Mouse (Mus musculus) lung, embryonic 14.5 days (tissue): ENCODE measurements around the gene Adgre5. TPM values are rescaled to one million over a fixed set of nuclear protein-coding genes. Genes with fewer than 3 reads are reported as not detected.
A peak's percentile ranks its signal among the peaks of the same experiment; 100 is the strongest.

ENCODE experiments used
- ATAC-seq: fragments of 200-750 bp; cut with Nextera tagmentation; 2 replicates; pipeline ENCODE4 v1.8.0; 2017; ENCODE audit warnings: mild to moderate bottlenecking, moderate TSS enrichment, moderate library complexity; ENCODE audit not compliant: insufficient read depth
- DNase-seq: peaks from one replicate; pipeline ENCODE4 v3.0.0-alpha.2; 2015
- H3K27ac ChIP-seq: fragments of 300-500 bp; sonication (generic); 2 replicates; pipeline ENCODE4 v1.5.1; 2014; ENCODE audit warnings: low read depth, mild to moderate bottlenecking, moderate library complexity
- H3K27me3 ChIP-seq: fragments of 300-500 bp; sonication (generic); 2 replicates; pipeline ENCODE4 v1.6.1; 2014; ENCODE audit warnings: low read length, control low read depth; ENCODE audit not compliant: insufficient read depth
- H3K36me3 ChIP-seq: fragments of 300-500 bp; sonication (generic); 2 replicates; pipeline ENCODE4 v1.6.1; 2014; ENCODE audit warnings: control low read depth; ENCODE audit not compliant: insufficient read depth
- H3K4me1 ChIP-seq: fragments of 300-500 bp; sonication (generic); 2 replicates; pipeline ENCODE4 v1.6.1; 2014; ENCODE audit warnings: antibody characterized with exemption, control low read depth; ENCODE audit not compliant: insufficient read depth
- H3K4me2 ChIP-seq: fragments of 300-500 bp; sonication (generic); 2 replicates; pipeline ENCODE4 v1.6.1; 2014; ENCODE audit warnings: mild to moderate bottlenecking
- H3K4me3 ChIP-seq: fragments of 300-500 bp; sonication (generic); 2 replicates; pipeline ENCODE4 v1.5.1; 2014; ENCODE audit warnings: low read depth, low read length
- H3K9ac ChIP-seq: fragments of 300-500 bp; sonication (generic); 2 replicates; pipeline ENCODE4 v1.6.1; 2014
- H3K9me3 ChIP-seq: fragments of 300-500 bp; sonication (generic); 2 replicates; pipeline ENCODE4 v1.6.1; 2016; ENCODE audit warnings: low read depth, low read length, control low read depth
- CTCF ChIP-seq: IDR thresholded peaks from 2 replicates; pipeline ENCODE4 v1.5.1; 2016; ENCODE audit warnings: antibody characterized with exemption, low read depth
- whole genome bisulfite sequencing: fragments of 180-500 bp; shearing (Covaris S2); extraction: QIAGEN DNeasy Blood & Tissue Kit; methylation state at CpG from one replicate; pipeline ENCODE4 v1.1.7; 2014; 5-methylcytosine and 5-hydroxymethylcytosine counted together
- polyA plus RNA-seq: library from polyadenylated mRNA; unstranded; fragments of >200 nt; fragmentation: Nextera tagmentation; extraction: Ambion mirVana; gene quantifications from 2 replicates; pipeline ENCODE4 v1.2.1, GENCODE M21; 2014

Gene Adgre5
- polyA plus RNA-seq, 1 experiment from 2014 or later, result 57.0 TPM

- ATAC-seq (peak; percentile 92), DNase-seq (peak; percentile 90)
- H3K4me1 ChIP-seq, result peaks cover 11% of the 10 kb centered on the region; the same call in 1 of the 2 replicates
- TF ChIP-seq CTCF, result no peak
- H3K36me3 ChIP-seq, result no peaks in the 10 kb centered on the region
- H3K27ac ChIP-seq, result peak within 1 kb of the TSS; percentile 87
- H3K9ac ChIP-seq, result peak within 1 kb of the TSS; percentile 92
- under 1% methylated on average over 77 of the region's 85 CpGs for WGBS
- H3K4me3 ChIP-seq, result peak within 1 kb of the TSS; percentile 87
- H3K27me3 ChIP-seq, result no peaks in the 10 kb centered on the region
- no peaks in the 10 kb centered on the region; the same call in 1 of the 2 replicates for H3K9me3 ChIP-seq
- H3K4me2 ChIP-seq, result peak within 1 kb of the TSS; percentile 98
Measured at GRCm38 (mm10) chr8:83698661-83699453, 42.3 kb downstream of the Adgre5 start, which contains the start of gene Pkn1. Gene Pkn1, minus strand, starts transcription at chr8:83699179.

- peak overlapping the region; percentile 98 for H3K4me2 ChIP-seq
- no peaks in the 10 kb centered on the region; the same call in 1 of the 2 replicates for H3K9me3 ChIP-seq
- H3K9ac ChIP-seq, result peak overlapping the region; percentile 92
- H3K4me3 ChIP-seq, result peak overlapping the region; percentile 87
- no peak for TF ChIP-seq CTCF
- peak; percentile 3 for ATAC-seq
- H3K27me3 ChIP-seq, result no peaks in the 10 kb centered on the region
- no peaks in the 10 kb centered on the region for H3K36me3 ChIP-seq
- DNase-seq, result peak; percentile 37
- H3K27ac ChIP-seq, result peak overlapping the region; percentile 87
- peaks cover 11% of the 10 kb centered on the region; the same call in 1 of the 2 replicates for H3K4me1 ChIP-seq
- WGBS, result 4% methylated on average over 15 of the region's 15 CpGs
Measured at GRCm38 (mm10) chr8:83698291-83698660, 42.9 kb downstream of the Adgre5 start.

- Histone ChIP-seq H3K27me3 (no peaks in the 10 kb centered on the region), H3K9me3 (no peaks in the 10 kb centered on the region; the same call in 1 of the 2 replicates), H3K36me3 (peaks cover 1% of the 10 kb centered on the region), H3K9ac (peak overlapping the region; percentile 92), H3K4me2 (peak overlapping the region; percentile 98), H3K4me3 (peak overlapping the region; percentile 87), H3K4me1 (peaks cover 11% of the 10 kb centered on the region; the same call in 1 of the 2 replicates), H3K27ac (peak overlapping the region; percentile 58; the same call in 1 of the 2 replicates)
- 46% methylated on average over 19 of the region's 19 CpGs for WGBS
- peak; percentile 39 for DNase-seq
- no peak for TF ChIP-seq CTCF
- ATAC-seq, result 0 out of 2 replicates have a peak, but pooled peaks have one; percentile 0
Measured at GRCm38 (mm10) chr8:83697374-83698220, 43.5 kb downstream of the Adgre5 start.

- Histone ChIP-seq H3K4me2 (no peak overlapping the region), H3K27ac (no peak overlapping the region), H3K9ac (no peak overlapping the region), H3K9me3 (no peaks in the 10 kb centered on the region), H3K4me3 (no peak overlapping the region), H3K36me3 (peaks cover 22% of the 10 kb centered on the region), H3K4me1 (peaks cover 11% of the 10 kb centered on the region; the same call in 1 of the 2 replicates), H3K27me3 (no peaks in the 10 kb centered on the region)
- TF ChIP-seq CTCF, result no peak
- WGBS, result 73% methylated on average over 16 of the region's 17 CpGs
- DNase-seq (no peak), ATAC-seq (no peak)
Measured at GRCm38 (mm10) chr8:83695351-83696106, 45.6 kb downstream of the Adgre5 start.

- ATAC-seq, result no peak
- no peak overlapping the region for H3K27ac ChIP-seq
- no peaks in the 10 kb centered on the region for H3K9me3 ChIP-seq
- H3K9ac ChIP-seq, result no peak overlapping the region
- peaks cover 29% of the 10 kb centered on the region for H3K36me3 ChIP-seq
- TF ChIP-seq CTCF, result no peak
- WGBS, result 74% methylated on average over 11 of the region's 11 CpGs
- H3K4me3 ChIP-seq, result no peak overlapping the region
- H3K27me3 ChIP-seq, result no peaks in the 10 kb centered on the region
- no peak overlapping the region for H3K4me2 ChIP-seq
- peaks cover 11% of the 10 kb centered on the region; the same call in 1 of the 2 replicates for H3K4me1 ChIP-seq
- DNase-seq, result no peak
Measured at GRCm38 (mm10) chr8:83694369-83695160, 46.6 kb downstream of the Adgre5 start.
